Mouse (Mus musculus) urinary bladder, postnatal 4 days (tissue): Measurements from ENCODE around the gene Guca2a.

Experiments
- DNase-seq, 2 experiments: peaks; one replicate each; pipeline ENCODE4 v3.0.0; 2021 to 2022; ENCODE audit warnings: low spot score in 2 of 2

Gene Guca2a

GRCm38 (mm10) chr4:119638656-119639055 lies 1.2 kb downstream of the Guca2a start:
- DNase-seq, result no peak

- no peak for DNase-seq
These were observed 5.2 kb downstream of the Guca2a start for GRCm38 (mm10) chr4:119642666-119643065.

GRCm38 (mm10) chr4:119657011-119657410 lies 19.5 kb downstream of the Guca2a start:
- DNase-seq, result no peak

GRCm38 (mm10) chr4:119658246-119658645 lies 20.7 kb downstream of the Guca2a start:
- no peak for DNase-seq

GRCm38 (mm10) chr4:119658731-119659130 lies 21.2 kb downstream of the Guca2a start, which contains the start of gene Guca2b:
Gene Guca2b, minus strand, starts transcription at chr4:119658954.
- no peak for DNase-seq

- no peak for DNase-seq
These were observed 22.5 kb downstream of the Guca2a start for GRCm38 (mm10) chr4:119660007-119660406.

GRCm38 (mm10) chr4:119662151-119662550 lies 24.6 kb downstream of the Guca2a start:
- DNase-seq, result no peak

- no peak for DNase-seq
These were observed 25.5 kb downstream of the Guca2a start for GRCm38 (mm10) chr4:119662976-119663375.

- DNase-seq, result no peak
These were observed 26.0 kb downstream of the Guca2a start for GRCm38 (mm10) chr4:119663409-119664095.

- no peak for DNase-seq
These were observed 27.7 kb downstream of the Guca2a start for GRCm38 (mm10) chr4:119665166-119665565.

GRCm38 (mm10) chr4:119666116-119666515 lies 28.6 kb downstream of the Guca2a start:
- no peak for DNase-seq

- DNase-seq, result no peak
These were observed 29.9 kb downstream of the Guca2a start for GRCm38 (mm10) chr4:119667454-119667853.

GRCm38 (mm10) chr4:119668185-119668584 lies 30.7 kb downstream of the Guca2a start:
- no peak for DNase-seq

- DNase-seq, result no peak
These were observed 31.1 kb downstream of the Guca2a start for GRCm38 (mm10) chr4:119668596-119668995.

- no peak for DNase-seq
These were observed 32.1 kb downstream of the Guca2a start for GRCm38 (mm10) chr4:119669356-119670209.

GRCm38 (mm10) chr4:119670210-119670555 lies 32.7 kb downstream of the Guca2a start:
- DNase-seq, result no peak

GRCm38 (mm10) chr4:119670736-119671135 lies 33.2 kb downstream of the Guca2a start:
- DNase-seq, result no peak

- DNase-seq, result no peak
These were observed 33.7 kb downstream of the Guca2a start for GRCm38 (mm10) chr4:119671164-119671563.

- no peak for DNase-seq
These were observed 35.2 kb downstream of the Guca2a start for GRCm38 (mm10) chr4:119672685-119673084.

- DNase-seq, result no peak
These were observed 45.1 kb downstream of the Guca2a start for GRCm38 (mm10) chr4:119682596-119682995.

GRCm38 (mm10) chr4:119685746-119686145 lies 48.2 kb downstream of the Guca2a start:
- no peak for DNase-seq
